ENCODE assay signal across 8 mouse cellular contexts in genomic region chr3:31096155-31097101, GRCm38 (mm10). TPM values are rescaled to one million over a fixed set of nuclear protein-coding genes. Genes with fewer than 3 reads are reported as not detected.
DNase-seq lines count a peak whose midpoint lies in the region; ATAC-seq lines count a peak whose summit lies in the region.

No protein-coding gene starts in this region.

- H3K9ac ChIP-seq in kidney, embryonic 16.5 days (replicated peaks; ENCODE audit: low read length) = peak overlapping the region; percentile 95
- H3K9ac ChIP-seq in hindbrain, embryonic 14.5 days = peak overlapping the region; percentile 96
- H3K9ac ChIP-seq in midbrain, embryonic 14.5 days (replicated peaks; ENCODE audit: low read length) = peak overlapping the region; percentile 89

- H3K27me3 ChIP-seq in kidney, embryonic 16.5 days (ENCODE audit: insufficient read depth, low read length) = no peaks in the 10 kb centered on the region
- H3K27me3 ChIP-seq in embryonic facial prominence, embryonic 10.5 days (replicated peaks; ENCODE audit: low read depth, poor library complexity, severe bottlenecking) = no peaks in the 10 kb centered on the region
- no peaks in the 10 kb centered on the region for H3K27me3 ChIP-seq in hindbrain, embryonic 14.5 days (ENCODE audit: control insufficient read depth, insufficient read depth, low read length)
- no peaks in the 10 kb centered on the region for H3K27me3 ChIP-seq in midbrain, embryonic 14.5 days (ENCODE audit: control insufficient read depth, insufficient read depth, low read length)

- peak overlapping the region; percentile 77 for H3K4me2 ChIP-seq in kidney, embryonic 16.5 days (replicated peaks; ENCODE audit: low read depth, low read length)
- peak overlapping the region; percentile 83 for H3K4me2 ChIP-seq in hindbrain, embryonic 14.5 days (replicated peaks)
- H3K4me2 ChIP-seq in midbrain, embryonic 14.5 days (ENCODE audit: low read length) = peak overlapping the region; percentile 86

- 41% methylated on average over 10 of the region's 10 CpGs for WGBS in kidney, embryonic 16.5 days
- WGBS in embryonic facial prominence, embryonic 10.5 days = 43% methylated on average over 10 of the region's 10 CpGs
- 40% methylated on average over 10 of the region's 10 CpGs for WGBS in hindbrain, embryonic 14.5 days
- WGBS in midbrain, embryonic 14.5 days = 35% methylated on average over 10 of the region's 10 CpGs

- peak overlapping the region; percentile 100 for H3K4me3 ChIP-seq in kidney, embryonic 16.5 days (ENCODE audit: low read length)
- H3K4me3 ChIP-seq in embryonic facial prominence, embryonic 10.5 days = peak overlapping the region; percentile 98
- peak overlapping the region; percentile 92 for H3K4me3 ChIP-seq in hindbrain, embryonic 14.5 days (replicated peaks; ENCODE audit: low read length)
- H3K4me3 ChIP-seq in midbrain, embryonic 14.5 days (replicated peaks; ENCODE audit: low read depth, low read length) = peak overlapping the region; percentile 97

- H3K27ac ChIP-seq in kidney, embryonic 16.5 days (ENCODE audit: low read length) = peak overlapping the region; percentile 100
- H3K27ac ChIP-seq in embryonic facial prominence, embryonic 10.5 days (replicated peaks) = peak overlapping the region; percentile 99
- peak overlapping the region; percentile 98 for H3K27ac ChIP-seq in hindbrain, embryonic 14.5 days
- H3K27ac ChIP-seq in midbrain, embryonic 14.5 days (replicated peaks; ENCODE audit: low read depth, low read length) = peak overlapping the region; percentile 100

- H3K4me1 ChIP-seq in kidney, embryonic 16.5 days (ENCODE audit: insufficient read depth, low read length) = peaks cover 43% of the 10 kb centered on the region
- peaks cover 48% of the 10 kb centered on the region for H3K4me1 ChIP-seq in embryonic facial prominence, embryonic 10.5 days
- peaks cover 51% of the 10 kb centered on the region for H3K4me1 ChIP-seq in hindbrain, embryonic 14.5 days (replicated peaks; ENCODE audit: control insufficient read depth, insufficient read depth, low read length)
- H3K4me1 ChIP-seq in midbrain, embryonic 14.5 days (ENCODE audit: control insufficient read depth, insufficient read depth, low read length) = peaks cover 45% of the 10 kb centered on the region

- ATAC-seq in kidney, embryonic 16.5 days (ENCODE audit: low FRiP score, low TSS enrichment) = no peak
- no peak for ATAC-seq in hindbrain, embryonic 14.5 days (ENCODE audit: low FRiP score)
- no peak for ATAC-seq in midbrain, embryonic 14.5 days (ENCODE audit: low FRiP score, low TSS enrichment)

- no peaks in the 10 kb centered on the region for H3K9me3 ChIP-seq in kidney, embryonic 16.5 days (ENCODE audit: low read length)
- no peaks in the 10 kb centered on the region for H3K9me3 ChIP-seq in embryonic facial prominence, embryonic 10.5 days
- no peaks in the 10 kb centered on the region for H3K9me3 ChIP-seq in hindbrain, embryonic 14.5 days (ENCODE audit: control insufficient read depth, low read length)
- no peaks in the 10 kb centered on the region for H3K9me3 ChIP-seq in midbrain, embryonic 14.5 days (ENCODE audit: control insufficient read depth, low read length)

- DNase-seq in kidney, postnatal 14 days = no peak
- DNase-seq in embryonic facial prominence, embryonic 10.5 days (ENCODE audit: low spot score) = no peak
- no peak for DNase-seq in hindbrain, embryonic 14.5 days (ENCODE audit: low spot score)
- no peak for DNase-seq in midbrain, embryonic 14.5 days
- no peak for DNase-seq in c-Kit-positive CD71-positive TER-119-positive erythroid progenitor cells, embryonic 14.5 days (ENCODE audit: low spot score)
- DNase-seq in retina, postnatal 1 day = no peak
- no peak for DNase-seq in urinary bladder, postnatal 14 days (ENCODE audit: low spot score)

- H3K36me3 ChIP-seq in kidney, embryonic 16.5 days (ENCODE audit: insufficient read depth, low read length) = 0 out of 2 replicates have a peak, but pooled peaks cover 3% of the 10 kb centered on the region
- H3K36me3 ChIP-seq in embryonic facial prominence, embryonic 10.5 days (replicated peaks) = peaks cover 26% of the 10 kb centered on the region
- peaks cover 4% of the 10 kb centered on the region; the same call in 1 of the 2 replicates for H3K36me3 ChIP-seq in hindbrain, embryonic 14.5 days (replicated peaks; ENCODE audit: control insufficient read depth, insufficient read depth)
- H3K36me3 ChIP-seq in midbrain, embryonic 14.5 days (ENCODE audit: control insufficient read depth, insufficient read depth, low read length) = 0 out of 2 replicates have a peak, but pooled peaks cover 8% of the 10 kb centered on the region

RNA-seq across cellular contexts. Expression of gene Skil, which starts 1.6 kb away (rescaled TPM):
- 18.5 and 21.2 TPM in 2 replicates for polyA plus RNA-seq in kidney, embryonic 16.5 days (2015; fragmentation: Nextera tagmentation; extraction: Ambion mirVana)
- 32.5 and 33.6 TPM in 2 replicates for polyA plus RNA-seq in embryonic facial prominence, embryonic 10.5 days (2016; fragmentation: Nextera tagmentation; extraction: Ambion mirVana)
- polyA plus RNA-seq in hindbrain, embryonic 14.5 days (2014; fragmentation: Nextera tagmentation; extraction: Ambion mirVana) = 34.4 and 36.5 TPM in 2 replicates
- 35.0 and 42.4 TPM in 2 replicates for polyA plus RNA-seq in midbrain, embryonic 14.5 days (2014; fragmentation: Nextera tagmentation; extraction: Ambion mirVana)

RNA-seq across cellular contexts. Expression of gene Cldn11, which starts 53.3 kb away (rescaled TPM):
- 105 and 119 TPM in 2 replicates for polyA plus RNA-seq in kidney, embryonic 16.5 days (2015; fragmentation: Nextera tagmentation; extraction: Ambion mirVana)
- 11.2 and 19.4 TPM in 2 replicates for polyA plus RNA-seq in embryonic facial prominence, embryonic 10.5 days (2016; fragmentation: Nextera tagmentation; extraction: Ambion mirVana)
- polyA plus RNA-seq in hindbrain, embryonic 14.5 days (2014; fragmentation: Nextera tagmentation; extraction: Ambion mirVana) = 40.3 and 44.9 TPM in 2 replicates
- 0.86 and 37.3 TPM in 2 replicates for polyA plus RNA-seq in midbrain, embryonic 14.5 days (2014; fragmentation: Nextera tagmentation; extraction: Ambion mirVana)
